Mouse (Mus musculus) heart, adult 9 months (tissue): ENCODE data around the gene Oaf.
A peak's percentile ranks its signal among the peaks of the same experiment; 100 is the strongest.

Experiments used
- DNase-seq, 2 experiments: peaks; one replicate each; pipeline ENCODE4 v3.0.0; 2022; ENCODE audit warnings: low spot score in 2 of 2

The Oaf gene

DNA sequence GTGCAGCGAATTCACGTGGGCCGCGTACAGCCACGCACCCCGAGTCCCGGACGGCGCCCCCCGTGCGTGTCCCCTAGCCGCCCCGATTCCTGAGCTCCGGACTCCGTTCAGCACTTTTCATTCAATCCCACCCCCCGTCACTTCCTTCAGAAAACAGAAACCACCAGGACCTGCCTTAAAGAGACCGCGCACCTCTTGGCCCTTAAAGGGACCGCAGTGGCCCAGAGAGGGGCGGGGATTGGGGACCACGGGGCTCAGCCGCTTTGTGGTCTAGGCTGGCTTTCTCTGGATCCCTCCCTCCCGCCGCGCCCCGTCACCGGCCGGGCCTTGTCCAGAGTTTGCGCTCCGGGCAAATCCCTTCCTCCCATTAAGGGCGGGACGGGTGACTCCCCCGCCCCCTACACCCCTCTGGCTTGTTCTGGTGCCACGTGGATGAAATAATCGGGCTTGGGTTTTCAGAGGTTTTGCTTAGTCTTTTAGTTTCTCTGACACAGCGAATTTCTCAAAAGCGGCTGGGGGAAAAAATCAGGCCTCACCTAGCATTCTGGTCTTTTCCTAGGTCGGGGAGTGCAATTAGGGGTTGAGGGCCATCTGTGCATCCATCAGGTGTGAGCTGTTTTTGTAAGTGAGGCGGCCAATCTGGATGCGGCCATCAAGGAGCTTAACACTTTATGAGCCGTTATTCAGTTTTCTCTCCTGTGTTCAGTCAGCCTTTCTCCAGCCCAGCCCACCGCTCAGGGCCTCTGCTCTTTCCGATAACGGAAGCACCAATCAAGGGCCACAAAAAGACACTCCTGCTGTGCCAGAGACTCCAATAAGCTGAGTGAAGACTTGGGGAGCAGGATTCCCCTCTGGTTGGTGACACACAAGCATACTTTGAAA, at the start of gene Oaf:
Gene Oaf, minus strand, starts transcription at position 200 of the 882 bp plus-strand sequence.
- DNase-seq: peak; percentile 91 to 92

DNA sequence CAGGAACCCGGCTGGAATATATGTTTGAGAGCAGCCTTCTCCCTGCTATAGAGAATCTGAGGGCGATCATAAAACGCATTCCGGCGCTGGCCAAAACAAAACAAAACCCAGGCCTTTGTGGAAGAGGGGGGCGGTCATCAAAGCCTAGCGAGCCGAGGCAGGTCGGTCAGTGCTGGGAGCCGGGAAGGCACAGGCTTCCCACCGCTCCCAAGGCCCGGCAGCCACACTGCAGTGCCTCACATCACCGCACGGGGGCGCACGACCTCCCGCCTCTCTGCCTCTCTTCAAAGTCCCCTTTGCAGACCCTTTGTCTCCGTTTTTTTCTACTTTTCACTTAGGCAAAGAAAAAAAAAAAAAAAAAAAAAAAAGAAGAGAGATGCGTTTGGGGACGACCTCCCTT, 47.2 kb upstream of the Oaf start:
- DNase-seq: no peak

DNA sequence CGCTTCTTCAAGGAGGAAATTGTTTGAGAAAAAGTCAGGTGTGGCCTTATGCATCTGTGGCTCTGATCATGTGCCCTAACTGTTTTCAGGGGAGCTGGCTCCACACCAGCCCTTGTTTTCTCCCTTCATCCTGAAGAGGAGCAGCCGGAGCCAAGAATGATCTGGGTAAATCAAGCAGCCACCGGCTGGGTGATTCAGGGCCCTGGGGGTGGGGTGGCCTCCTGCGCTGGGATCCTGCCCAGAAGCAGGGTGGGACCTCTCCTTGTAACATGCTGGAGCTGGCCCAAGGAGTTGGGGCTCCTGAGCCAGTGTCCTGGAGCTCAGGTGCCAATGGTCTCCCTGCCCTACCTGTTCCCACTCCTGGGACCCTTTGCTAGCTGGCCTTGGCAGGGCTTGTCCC, 45.6 kb upstream of the Oaf start:
- DNase-seq: no peak

DNA sequence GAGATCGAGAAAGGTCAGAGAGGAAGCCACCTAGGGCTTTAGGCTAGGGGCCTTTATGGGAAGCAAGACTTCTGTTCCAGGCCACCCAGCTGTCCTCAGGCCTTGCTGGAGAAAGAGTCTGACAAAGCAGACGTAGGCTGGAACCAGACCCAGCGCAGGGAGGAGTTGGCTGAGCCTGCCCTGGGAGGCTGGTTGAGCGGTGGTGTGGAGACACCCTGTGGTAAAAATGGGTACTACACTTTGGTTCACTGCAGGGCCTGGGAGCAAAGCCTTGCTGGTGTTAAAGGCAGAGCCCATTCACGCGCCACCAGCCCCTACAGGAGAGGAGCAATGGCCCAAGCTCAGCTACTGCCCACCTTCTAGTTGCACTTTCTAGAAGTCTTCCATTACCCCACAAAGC, 44.6 kb upstream of the Oaf start:
- peak; percentile 71 to 82 for DNase-seq

DNA sequence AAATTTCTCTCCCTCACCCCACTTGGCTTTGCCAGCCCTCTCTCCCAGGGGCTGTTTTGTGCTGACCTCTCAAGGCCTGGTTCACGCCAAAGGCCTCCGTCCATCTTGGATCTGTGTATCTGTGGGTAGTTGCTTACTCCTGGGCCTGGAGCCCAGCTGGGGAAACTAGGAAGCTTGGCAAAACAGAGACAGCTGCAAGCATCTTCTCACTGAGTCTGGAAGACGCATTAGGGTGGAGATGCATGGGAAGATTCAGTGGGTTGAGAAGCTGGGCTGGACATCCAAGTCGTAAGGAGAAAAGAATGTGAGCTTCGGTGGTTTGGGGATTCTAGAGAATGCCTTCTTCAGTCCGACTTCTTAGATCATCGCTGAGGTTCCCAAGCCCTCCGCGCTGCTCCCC, 34.0 kb upstream of the Oaf start:
- peak; percentile 54 to 58 for DNase-seq

DNA sequence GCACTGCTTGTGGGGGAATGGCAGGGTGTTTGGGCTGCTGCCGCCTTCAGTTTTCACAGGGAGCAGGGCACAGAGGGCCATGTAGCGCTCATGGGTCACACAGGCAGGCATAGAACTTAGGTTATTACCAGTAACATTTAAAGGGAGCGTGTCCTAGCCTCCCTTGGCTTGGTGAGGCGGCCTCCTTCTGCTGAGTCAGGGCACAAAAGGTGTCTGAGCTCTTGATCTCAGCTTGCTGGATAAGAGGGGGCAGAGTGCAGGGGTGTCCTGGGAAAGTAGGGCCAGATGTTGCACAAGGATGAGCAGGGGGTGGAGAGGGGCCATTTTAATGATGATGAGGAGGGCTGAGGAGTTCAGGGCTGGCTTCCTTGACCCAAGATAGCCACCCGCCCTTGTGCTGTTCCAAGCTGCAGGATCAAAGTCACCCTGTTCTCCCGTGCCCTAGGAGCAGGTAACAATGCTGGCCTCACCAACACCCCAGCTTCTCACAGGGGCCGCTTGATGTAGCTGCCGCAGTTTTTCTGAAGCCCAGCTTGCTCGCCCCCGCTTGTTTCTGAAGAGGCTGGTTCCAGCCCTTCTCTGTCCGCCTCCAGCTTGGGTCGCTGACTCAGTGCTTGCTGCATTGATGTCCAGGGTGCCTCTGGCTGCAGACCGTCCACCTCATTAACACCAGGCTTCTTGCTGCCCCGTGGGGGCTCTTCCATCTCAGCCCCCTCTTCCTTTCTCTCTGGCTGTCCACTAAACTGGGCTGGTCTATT, 32.2 kb upstream of the Oaf start:
- no peak for DNase-seq

DNA sequence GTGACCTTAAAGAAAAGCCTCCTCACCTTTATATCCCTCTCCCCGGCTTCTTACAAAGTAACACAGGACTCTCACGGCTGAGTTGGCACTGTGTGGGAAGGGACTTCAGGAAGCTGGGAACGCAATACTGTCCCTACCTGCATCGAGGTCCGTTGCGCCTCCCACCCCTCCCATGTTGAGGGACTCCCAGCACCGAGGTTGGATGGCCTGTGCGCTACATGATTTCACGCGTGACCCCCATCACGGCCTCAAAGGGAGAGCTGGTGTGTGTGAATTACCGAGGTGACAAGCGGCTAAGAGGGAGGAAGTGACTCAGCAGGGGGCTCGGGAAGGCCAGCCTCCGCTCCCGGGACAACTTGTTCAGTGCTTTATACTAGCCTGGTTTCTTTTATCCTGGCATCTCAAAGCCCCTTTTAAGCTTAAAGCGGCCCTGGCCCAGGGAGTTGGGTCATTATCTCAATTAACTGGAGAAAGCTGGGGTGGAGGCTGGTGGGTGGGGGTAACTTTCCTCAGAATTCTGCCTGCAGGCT, 31.1 kb upstream of the Oaf start:
- DNase-seq: no peak

DNA sequence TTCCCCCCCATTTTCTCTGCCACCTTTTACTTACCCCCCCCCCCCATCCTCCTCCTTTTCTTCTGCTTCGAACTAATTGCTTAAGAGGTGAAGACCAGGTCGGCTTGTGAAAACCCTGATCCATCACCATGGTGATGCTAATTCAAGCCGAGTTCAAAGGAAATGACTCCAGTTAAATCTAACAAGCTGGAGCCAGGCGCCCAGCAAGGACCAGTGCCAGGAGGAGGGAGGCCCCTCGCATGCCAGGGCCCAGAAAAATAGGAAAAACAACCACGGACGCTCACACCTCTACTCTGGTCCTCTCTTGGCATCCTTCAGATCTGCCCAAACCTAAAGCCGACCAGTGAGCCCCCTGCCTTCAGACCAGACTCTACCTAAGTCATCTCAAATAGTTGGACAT, 29.5 kb upstream of the Oaf start:
- DNase-seq: no peak

DNA sequence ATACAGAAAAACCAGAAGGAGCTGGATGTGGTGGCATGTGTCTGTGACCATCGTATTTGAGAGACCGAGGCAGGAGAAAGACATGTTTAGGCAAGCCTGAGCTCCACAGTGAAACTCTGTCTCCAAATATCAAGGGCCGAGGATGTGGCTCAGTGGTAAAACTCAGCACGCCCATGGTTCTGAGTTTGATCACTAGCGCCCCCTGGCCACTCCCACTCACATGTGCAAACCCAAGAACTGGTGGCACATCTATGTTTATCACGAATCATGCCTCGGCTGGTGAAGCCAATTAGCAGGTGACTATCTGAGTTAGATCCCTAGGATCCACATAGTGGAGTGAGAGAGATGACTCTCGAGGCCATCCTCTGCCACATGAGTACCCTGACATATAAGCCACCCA, 27.6 kb upstream of the Oaf start:
- DNase-seq: no peak

DNA sequence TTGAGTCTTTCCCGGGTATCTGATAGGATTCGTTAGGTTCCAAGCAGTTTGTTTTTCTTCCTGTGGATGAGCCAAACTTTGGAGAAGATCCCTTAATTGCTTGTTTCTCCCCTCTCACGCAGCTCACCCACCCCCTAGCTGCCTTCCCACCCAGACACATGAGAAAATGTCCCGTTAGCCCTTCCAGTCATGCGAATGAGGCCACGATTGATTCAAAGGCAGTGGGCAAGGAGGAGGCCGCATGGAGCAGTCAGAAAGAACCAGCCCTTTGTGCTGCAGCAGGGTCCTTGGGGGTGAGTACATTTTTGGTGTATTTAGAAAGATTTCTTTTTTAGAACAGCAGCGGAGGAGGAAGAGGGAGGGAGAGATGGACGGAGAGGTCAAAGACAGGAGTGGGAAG, 25.5 kb upstream of the Oaf start:
- DNase-seq: no peak

DNA sequence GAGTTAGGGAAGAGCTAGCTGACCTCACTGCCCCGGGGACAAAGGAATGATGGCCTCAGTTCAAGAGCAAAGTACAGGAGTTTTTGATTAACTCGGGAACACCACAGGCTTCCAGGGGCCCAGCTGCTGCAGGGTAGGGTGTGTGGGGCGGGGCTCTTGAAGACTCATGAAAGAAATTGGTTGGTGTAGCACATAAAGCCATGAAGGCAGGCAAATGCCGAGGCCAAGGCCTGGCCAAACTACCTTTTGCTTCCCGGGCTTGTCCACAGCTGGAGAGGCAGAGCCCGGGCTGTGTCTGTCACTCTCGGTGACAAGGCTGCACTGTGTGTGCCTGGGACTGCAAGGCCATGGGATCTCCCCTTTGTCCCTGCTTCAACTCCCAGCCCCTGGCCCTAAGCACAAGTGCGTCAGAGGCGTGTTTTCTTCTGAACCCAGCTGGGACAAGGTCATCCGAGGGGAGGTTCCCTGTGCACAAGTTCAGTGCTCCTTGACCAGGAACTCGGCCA, 24.3 kb upstream of the Oaf start:
- peak; percentile 80 for DNase-seq

DNA sequence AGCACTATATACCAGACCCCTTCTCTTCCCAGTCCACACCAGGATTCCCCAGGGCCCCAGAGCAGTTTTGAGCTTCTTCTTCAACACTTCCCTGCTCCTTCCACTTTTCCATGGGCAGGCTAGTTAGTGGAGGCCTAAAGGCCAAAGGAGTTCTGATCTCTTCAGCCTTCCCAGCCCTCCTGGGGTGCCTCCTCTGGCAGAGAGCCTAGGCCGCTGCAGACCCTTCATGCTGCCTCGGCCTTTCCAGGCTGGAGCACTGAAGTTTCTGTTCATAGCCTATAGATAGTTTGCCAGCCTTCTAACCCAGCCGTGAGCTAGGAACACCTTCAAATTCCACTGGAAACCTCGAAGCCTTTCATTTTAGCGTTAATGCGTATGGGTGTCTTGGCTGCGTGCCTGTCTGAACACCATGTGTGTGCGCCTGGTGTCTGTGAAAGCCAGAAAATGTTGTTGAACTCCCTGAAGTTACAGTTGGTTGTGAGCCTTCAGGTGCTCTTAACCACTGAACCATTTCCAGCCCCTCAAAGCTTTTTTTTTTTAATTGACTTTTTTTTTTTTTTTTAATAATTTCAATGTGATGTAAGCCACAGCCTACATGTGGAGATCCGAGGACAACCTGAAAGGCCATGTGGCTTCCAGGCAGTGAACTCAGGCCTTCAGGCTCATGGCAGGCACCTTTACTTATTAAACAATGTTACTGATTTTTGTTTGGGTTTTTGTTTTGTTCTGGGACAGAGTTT, 23.3 kb upstream of the Oaf start:
- DNase-seq: no peak

DNA sequence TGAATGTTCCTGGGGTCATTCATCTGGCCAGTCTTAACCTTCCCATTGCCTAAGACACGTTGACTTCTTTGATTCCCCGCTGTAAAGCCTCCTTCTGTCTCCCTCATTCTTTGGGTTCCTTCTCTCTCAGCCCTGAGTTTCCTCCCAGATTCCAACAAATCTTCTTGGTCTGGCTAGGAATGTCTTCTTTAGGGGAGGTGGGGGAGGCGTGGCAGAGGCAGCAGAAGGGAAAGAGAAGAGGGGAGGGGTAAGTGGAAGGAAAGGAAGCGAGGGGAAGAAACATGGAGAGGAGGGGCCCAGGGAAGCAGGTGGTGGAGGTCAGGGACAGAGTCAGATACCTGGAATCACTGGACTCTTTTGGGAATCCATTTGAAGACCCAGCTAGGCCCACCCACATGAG, 22.7 kb upstream of the Oaf start:
- DNase-seq: no peak

DNA sequence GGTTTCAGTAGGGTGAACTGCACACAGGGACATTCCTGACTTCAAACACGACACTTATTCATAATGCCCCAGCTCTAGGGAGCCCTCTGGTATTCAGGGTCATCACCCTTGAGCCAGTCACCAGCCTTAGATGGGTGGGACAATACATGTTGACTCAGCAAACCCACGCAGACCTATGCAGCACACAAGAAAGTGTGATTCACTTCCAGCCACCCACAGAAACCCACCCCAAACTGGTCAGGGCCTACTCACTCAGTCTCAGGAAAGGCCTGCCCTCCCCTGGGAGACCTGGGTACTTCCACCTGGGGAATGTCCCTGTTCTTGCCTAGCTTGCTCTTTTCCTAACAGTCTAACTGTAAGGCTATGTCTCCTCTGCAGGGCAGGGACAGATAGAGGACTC, 22.2 kb upstream of the Oaf start:
- DNase-seq: no peak

DNA sequence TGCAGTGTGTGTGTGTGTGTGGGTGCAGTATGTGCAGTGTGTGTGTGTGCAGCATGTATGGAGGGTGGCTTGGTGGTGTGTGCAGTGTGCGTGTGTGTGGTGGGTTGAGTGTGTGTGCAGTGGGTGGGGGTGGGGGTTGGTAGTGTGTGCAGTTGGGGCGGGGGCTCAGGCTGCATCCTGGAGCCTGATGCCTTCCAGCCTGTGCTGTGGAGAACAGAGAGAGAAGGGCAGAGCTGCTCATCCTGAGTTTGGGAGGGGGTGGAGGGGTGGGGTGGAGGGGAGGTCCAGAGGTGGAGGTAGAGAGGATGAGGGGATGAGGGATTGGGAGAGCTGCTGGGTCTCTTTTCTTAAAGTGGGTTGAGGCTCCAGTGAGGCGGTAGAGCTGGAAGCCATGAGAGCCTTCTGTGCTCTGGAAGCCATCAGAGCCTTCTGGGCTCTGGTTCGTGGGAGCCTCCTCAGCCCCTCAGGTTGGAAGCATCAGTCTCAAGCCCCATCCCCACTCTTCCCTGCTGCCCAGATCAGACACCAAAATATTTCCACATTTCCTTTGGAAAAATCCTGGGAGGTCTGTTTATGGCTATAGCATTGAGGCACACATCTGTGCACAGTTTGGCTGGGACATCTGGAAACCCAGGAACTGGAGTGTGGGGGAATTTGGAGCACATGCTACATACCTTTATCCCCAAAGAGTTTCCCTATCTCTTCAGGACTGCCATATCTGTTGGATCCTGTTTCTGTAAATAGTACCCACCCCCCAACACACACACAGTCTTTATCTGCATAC, 21.6 kb upstream of the Oaf start:
- DNase-seq: no peak

DNA sequence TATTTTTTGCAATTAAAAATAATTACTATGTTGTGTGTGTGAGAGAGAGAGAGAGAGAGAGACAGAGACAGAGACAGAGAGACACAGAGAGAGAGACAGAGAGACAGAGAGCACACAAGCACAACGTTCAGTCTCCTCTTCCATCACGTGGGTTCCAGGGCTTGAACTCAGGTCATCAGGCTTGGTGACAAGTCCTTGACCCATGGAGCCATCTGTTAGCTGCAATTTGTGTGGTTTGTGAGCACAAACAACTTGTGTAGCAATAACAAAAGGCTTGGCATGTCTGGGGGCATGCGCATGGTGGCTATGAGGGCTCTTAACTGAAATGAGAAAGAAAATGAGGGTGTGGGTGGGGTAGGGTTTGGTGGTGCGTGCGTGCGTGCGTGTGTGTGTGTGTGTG, 20.9 kb upstream of the Oaf start:
- DNase-seq: no peak

DNA sequence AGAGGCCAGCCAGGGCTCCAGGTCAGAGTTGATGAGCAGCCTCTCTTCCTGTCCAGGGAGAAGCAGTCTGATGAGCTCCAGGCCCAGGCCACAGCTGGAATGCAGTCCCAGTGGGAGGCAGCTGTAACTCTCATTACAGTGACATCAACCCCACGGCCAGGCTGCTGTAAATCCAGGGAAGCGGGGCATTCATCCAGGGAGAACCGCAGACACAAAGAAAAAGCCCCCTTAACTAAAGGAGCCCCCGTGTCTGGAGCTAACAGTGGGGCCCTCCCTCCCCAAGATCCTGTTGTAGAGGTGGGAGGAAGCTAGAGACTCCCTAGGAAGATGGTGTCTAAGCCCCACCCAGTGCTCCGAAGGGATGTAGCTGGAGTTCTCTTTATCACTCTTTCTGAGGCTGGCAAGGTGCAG, 13.6 kb upstream of the Oaf start:
- DNase-seq: peak; percentile 77 to 81

DNA sequence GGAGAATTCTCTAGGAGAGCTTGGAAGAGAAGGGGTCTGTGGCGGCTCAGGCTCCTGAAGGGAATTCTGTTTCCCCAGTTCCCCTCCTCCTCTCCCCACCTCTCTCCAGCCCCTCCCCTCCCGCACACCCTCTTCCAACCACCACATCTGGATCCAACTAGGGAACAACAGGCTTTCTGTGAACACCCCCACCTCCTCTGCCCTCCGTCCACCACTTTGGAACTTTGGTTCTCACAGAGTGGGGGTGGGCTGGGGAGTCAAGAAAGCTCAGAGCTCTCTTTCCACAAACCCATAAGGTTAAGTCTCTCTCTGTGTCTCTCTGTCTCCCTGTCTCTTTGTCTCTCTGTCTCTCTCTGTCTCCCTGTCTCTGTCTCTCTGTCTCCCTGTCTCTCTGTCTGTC, 13.1 kb upstream of the Oaf start:
- DNase-seq: no peak

DNA sequence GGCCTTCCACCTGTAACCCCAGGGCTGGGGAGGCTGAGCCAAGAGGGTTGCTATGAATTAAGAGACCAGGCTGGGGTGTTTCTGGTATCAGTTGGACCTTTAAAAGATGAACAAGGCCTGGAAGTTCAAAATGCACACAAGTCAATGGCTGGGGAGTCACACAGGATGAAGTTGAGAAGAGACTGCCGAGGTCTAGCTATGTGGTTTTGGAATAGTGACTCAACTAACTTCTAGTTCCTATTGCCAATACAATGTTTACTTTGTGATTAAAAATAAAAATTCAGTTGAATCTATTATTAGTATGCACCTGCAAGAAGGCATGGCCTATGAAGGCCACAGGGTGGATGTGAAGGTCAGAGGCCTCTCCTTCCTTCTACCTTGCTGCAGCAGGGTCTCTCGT, 12.1 kb upstream of the Oaf start:
- no peak for DNase-seq

DNA sequence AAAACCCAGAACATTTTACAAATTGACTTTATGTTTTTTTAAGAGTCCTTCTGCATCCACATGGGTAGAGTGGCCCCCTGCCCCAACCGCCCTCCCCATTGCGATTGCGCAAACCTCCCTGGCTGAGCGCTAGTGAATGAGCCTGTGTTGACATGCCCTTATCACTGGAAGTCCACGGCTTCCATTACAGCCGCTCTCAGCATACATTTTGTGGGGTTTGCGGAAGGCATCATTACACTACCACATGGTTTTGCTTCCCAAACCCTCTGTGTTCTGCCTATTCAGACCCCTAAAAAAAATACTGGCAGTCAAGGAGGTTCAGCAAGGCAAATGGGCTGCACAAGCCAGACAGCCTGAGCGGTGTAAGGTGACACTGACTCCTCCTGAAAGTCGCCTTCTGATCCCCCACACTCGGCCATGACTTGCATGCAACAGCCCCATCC, 7.0 kb upstream of the Oaf start:
- no peak for DNase-seq
